Mouse (Mus musculus) gastrocnemius, adult 8-10 months (tissue): ENCODE data around the gene Atp8a1. TPM values are rescaled to one million over a fixed set of nuclear protein-coding genes. Genes with fewer than 3 reads are reported as not detected.

Source experiments
- DNase-seq, 2 experiments: peaks; one replicate each; pipeline ENCODE4 v3.0.0; 2022; ENCODE audit warnings: low spot score in 2 of 2
- total RNA-seq, 4 experiments: library from RNA; stranded (reverse); gene quantifications; 2 replicates each; pipeline ENCODE4 v1.2.4; 2022

Atp8a1 gene
- total RNA-seq, 4 experiments from 2014 or later: 69.0 to 91.3 (median 78.6) TPM

- no peak for DNase-seq
Observed at GRCm38 (mm10) chr5:67774186-67774585, 73.0 kb downstream of the Atp8a1 start.

- DNase-seq: no peak
Observed at GRCm38 (mm10) chr5:67768708-67769107, 78.5 kb downstream of the Atp8a1 start.

- DNase-seq: no peak
Observed at GRCm38 (mm10) chr5:67764798-67765197, 82.4 kb downstream of the Atp8a1 start.

GRCm38 (mm10) chr5:67758126-67758525 is 89.1 kb downstream of the Atp8a1 start:
- no peak for DNase-seq

- DNase-seq: no peak
Observed at GRCm38 (mm10) chr5:67756138-67756537, 91.1 kb downstream of the Atp8a1 start.

GRCm38 (mm10) chr5:67753057-67753456 is 94.2 kb downstream of the Atp8a1 start:
- DNase-seq: no peak

- DNase-seq: no peak
Observed at GRCm38 (mm10) chr5:67752629-67753028, 94.6 kb downstream of the Atp8a1 start.

GRCm38 (mm10) chr5:67752007-67752406 is 95.2 kb downstream of the Atp8a1 start:
- no peak for DNase-seq

GRCm38 (mm10) chr5:67739261-67739660 is 108.0 kb downstream of the Atp8a1 start:
- DNase-seq: no peak

- no peak for DNase-seq
Observed at GRCm38 (mm10) chr5:67738133-67738532, 109.1 kb downstream of the Atp8a1 start.

- DNase-seq: peak in 1 of 2 experiments; percentile 13
Observed at GRCm38 (mm10) chr5:67735771-67736170, 111.5 kb downstream of the Atp8a1 start.

- no peak for DNase-seq
Observed at GRCm38 (mm10) chr5:67733551-67734258, 113.5 kb downstream of the Atp8a1 start.

- no peak for DNase-seq
Observed at GRCm38 (mm10) chr5:67733150-67733549, 114.1 kb downstream of the Atp8a1 start.

- no peak for DNase-seq
Observed at GRCm38 (mm10) chr5:67727755-67728154, 119.5 kb downstream of the Atp8a1 start.

GRCm38 (mm10) chr5:67726810-67727209 is 120.4 kb downstream of the Atp8a1 start:
- no peak for DNase-seq

GRCm38 (mm10) chr5:67701641-67702040 is 145.6 kb downstream of the Atp8a1 start:
- no peak for DNase-seq

- DNase-seq: no peak
Observed at GRCm38 (mm10) chr5:67699418-67699817, 147.8 kb downstream of the Atp8a1 start.

GRCm38 (mm10) chr5:67698176-67698575 is 149.1 kb downstream of the Atp8a1 start:
- DNase-seq: no peak

GRCm38 (mm10) chr5:67696741-67697596 is 150.3 kb downstream of the Atp8a1 start:
- no peak for DNase-seq

- no peak for DNase-seq
Observed at GRCm38 (mm10) chr5:67695055-67695710, 152.1 kb downstream of the Atp8a1 start.

GRCm38 (mm10) chr5:67690336-67690735 is 156.9 kb downstream of the Atp8a1 start:
- no peak for DNase-seq

GRCm38 (mm10) chr5:67688001-67688400 is 159.2 kb downstream of the Atp8a1 start:
- no peak for DNase-seq
